Mouse (Mus musculus) embryonic facial prominence, embryonic 14.5 days (tissue): ENCODE measurements around the gene Ppfia2. TPM values are rescaled to one million over a fixed set of nuclear protein-coding genes. Genes with fewer than 3 reads are reported as not detected.

ENCODE experiments used
- ATAC-seq: fragments of 200-750 bp; cut with Nextera tagmentation; 2 replicates; pipeline ENCODE4 v1.8.0; 2017; ENCODE audit warnings: low read depth, moderate number of reproducible peaks, moderate TSS enrichment
- DNase-seq: peaks from one replicate; pipeline ENCODE4 v3.0.0-alpha.2; 2015; ENCODE audit warnings: low spot score
- H3K27ac ChIP-seq: fragments of 300-500 bp; sonication (generic); replicated peaks from 2 replicates; pipeline ENCODE4 v1.5.1; 2014; ENCODE audit warnings: low read depth, mild to moderate bottlenecking, low read length, moderate library complexity
- H3K27me3 ChIP-seq: fragments of 300-500 bp; sonication (generic); replicated peaks from 2 replicates; pipeline ENCODE4 v1.6.1; 2014; ENCODE audit warnings: low read length; ENCODE audit not compliant: control insufficient read depth, insufficient read depth
- H3K36me3 ChIP-seq: fragments of 300-500 bp; sonication (generic); 2 replicates; pipeline ENCODE4 v1.6.1; 2014; ENCODE audit warnings: low read length, mixed read lengths; ENCODE audit not compliant: control insufficient read depth, insufficient read depth
- H3K4me1 ChIP-seq: fragments of 300-500 bp; sonication (generic); 2 replicates; pipeline ENCODE4 v1.6.1; 2014; ENCODE audit warnings: antibody characterized with exemption, low read length; ENCODE audit not compliant: control insufficient read depth, insufficient read depth
- H3K4me2 ChIP-seq: fragments of 300-500 bp; sonication (generic); 2 replicates; pipeline ENCODE4 v1.6.1; 2014; ENCODE audit warnings: low read depth, mild to moderate bottlenecking, low read length, moderate library complexity, mixed read lengths
- H3K4me3 ChIP-seq: fragments of 300-500 bp; sonication (generic); 2 replicates; pipeline ENCODE4 v1.5.1; 2014; ENCODE audit warnings: low read depth, mild to moderate bottlenecking, low read length
- H3K9ac ChIP-seq: fragments of 300-500 bp; sonication (generic); 2 replicates; pipeline ENCODE4 v1.6.1; 2014; ENCODE audit warnings: low read depth, mild to moderate bottlenecking, low read length, moderate library complexity, mixed read lengths
- H3K9me3 ChIP-seq: fragments of 300-500 bp; sonication (generic); 2 replicates; pipeline ENCODE4 v1.6.1; 2016; ENCODE audit warnings: low read length; ENCODE audit not compliant: control insufficient read depth
- WGBS: fragments of 180-500 bp; shearing (Covaris S2); extraction: QIAGEN DNeasy Blood & Tissue Kit; methylation state at CpG from one replicate; pipeline ENCODE4 v1.1.7; 2014; 5-methylcytosine and 5-hydroxymethylcytosine counted together
- polyA plus RNA-seq: library from polyadenylated mRNA; unstranded; fragments of >200 nt; fragmentation: Nextera tagmentation; extraction: Ambion mirVana; gene quantifications from 2 replicates; pipeline ENCODE4 v1.2.1, GENCODE M21; 2014

Ppfia2 gene
- polyA plus RNA-seq, 1 experiment from 2014 or later, result 2.9 TPM

GRCm38 (mm10) chr10:106838476-106838875 lies 368.3 kb downstream of the Ppfia2 start:
- Histone ChIP-seq H3K27ac (no peak overlapping the region), H3K4me3 (no peak overlapping the region), H3K36me3 (no peaks in the 10 kb centered on the region), H3K9me3 (no peaks in the 10 kb centered on the region), H3K4me2 (no peak overlapping the region), H3K27me3 (no peaks in the 10 kb centered on the region), H3K9ac (no peak overlapping the region), H3K4me1 (no peaks in the 10 kb centered on the region)
- DNase-seq (no peak), ATAC-seq (no peak)
- 57% methylated on average over 1 of the region's 1 CpGs for WGBS

GRCm38 (mm10) chr10:106858106-106858505 lies 388.0 kb downstream of the Ppfia2 start:
- 83% methylated on average over 6 of the region's 6 CpGs for whole genome bisulfite sequencing
- Histone ChIP-seq H3K27me3 (no peaks in the 10 kb centered on the region), H3K27ac (no peak overlapping the region), H3K9me3 (no peaks in the 10 kb centered on the region), H3K4me1 (no peaks in the 10 kb centered on the region), H3K4me2 (no peak overlapping the region), H3K4me3 (no peak overlapping the region), H3K36me3 (no peaks in the 10 kb centered on the region), H3K9ac (no peak overlapping the region)
- ATAC-seq (no peak), DNase-seq (no peak)

- H3K27ac ChIP-seq, result no peak overlapping the region
- no peaks in the 10 kb centered on the region for H3K9me3 ChIP-seq
- no peak overlapping the region for H3K9ac ChIP-seq
- no peaks in the 10 kb centered on the region for H3K4me1 ChIP-seq
- H3K4me3 ChIP-seq, result no peak overlapping the region
- no peak for ATAC-seq
- H3K36me3 ChIP-seq, result no peaks in the 10 kb centered on the region
- no peak for DNase-seq
- 74% methylated on average over 4 of the region's 4 CpGs for WGBS
- no peaks in the 10 kb centered on the region for H3K27me3 ChIP-seq
- H3K4me2 ChIP-seq, result no peak overlapping the region
Observed at GRCm38 (mm10) chr10:106870233-106870632, 400.1 kb downstream of the Ppfia2 start.

- Histone ChIP-seq H3K36me3 (no peaks in the 10 kb centered on the region), H3K4me2 (no peak overlapping the region), H3K4me1 (no peaks in the 10 kb centered on the region), H3K27me3 (no peaks in the 10 kb centered on the region), H3K27ac (no peak overlapping the region), H3K4me3 (no peak overlapping the region), H3K9ac (no peak overlapping the region), H3K9me3 (no peaks in the 10 kb centered on the region)
- no peak for ATAC-seq
- DNase-seq, result no peak
- WGBS, result 75% methylated on average over 3 of the region's 3 CpGs
Observed at GRCm38 (mm10) chr10:106871847-106872246, 401.7 kb downstream of the Ppfia2 start.

GRCm38 (mm10) chr10:106872714-106873113 lies 402.6 kb downstream of the Ppfia2 start:
- Histone ChIP-seq H3K9ac (no peak overlapping the region), H3K36me3 (no peaks in the 10 kb centered on the region), H3K4me1 (no peaks in the 10 kb centered on the region), H3K4me2 (no peak overlapping the region), H3K9me3 (no peaks in the 10 kb centered on the region), H3K27me3 (no peaks in the 10 kb centered on the region), H3K4me3 (no peak overlapping the region), H3K27ac (no peak overlapping the region)
- WGBS, result 45% methylated on average over 1 of the region's 1 CpGs
- ATAC-seq (no peak), DNase-seq (no peak)

- no peak overlapping the region for H3K4me2 ChIP-seq
- H3K4me1 ChIP-seq, result no peaks in the 10 kb centered on the region
- H3K9me3 ChIP-seq, result no peaks in the 10 kb centered on the region
- no peak for DNase-seq
- ATAC-seq, result no peak
- H3K9ac ChIP-seq, result no peak overlapping the region
- WGBS, result 59% methylated on average over 3 of the region's 3 CpGs
- no peak overlapping the region for H3K4me3 ChIP-seq
- H3K27me3 ChIP-seq, result no peaks in the 10 kb centered on the region
- H3K27ac ChIP-seq, result no peak overlapping the region
- no peaks in the 10 kb centered on the region for H3K36me3 ChIP-seq
Observed at GRCm38 (mm10) chr10:106881330-106881729, 411.2 kb downstream of the Ppfia2 start.

GRCm38 (mm10) chr10:106896351-106896750 lies 426.2 kb downstream of the Ppfia2 start:
- H3K27ac ChIP-seq, result no peak overlapping the region
- no peaks in the 10 kb centered on the region for H3K36me3 ChIP-seq
- no peak for DNase-seq
- no peaks in the 10 kb centered on the region for H3K27me3 ChIP-seq
- H3K4me3 ChIP-seq, result no peak overlapping the region
- ATAC-seq, result no peak; the same call in 1 of the 2 replicates
- 54% methylated on average over 13 of the region's 13 CpGs for WGBS
- H3K9ac ChIP-seq, result no peak overlapping the region
- H3K4me2 ChIP-seq, result no peak overlapping the region
- H3K9me3 ChIP-seq, result no peaks in the 10 kb centered on the region
- no peaks in the 10 kb centered on the region for H3K4me1 ChIP-seq

GRCm38 (mm10) chr10:106910108-106910507 lies 440.0 kb downstream of the Ppfia2 start:
- Histone ChIP-seq H3K4me1 (no peaks in the 10 kb centered on the region), H3K4me3 (no peak overlapping the region), H3K9me3 (no peaks in the 10 kb centered on the region), H3K27me3 (no peaks in the 10 kb centered on the region), H3K4me2 (no peak overlapping the region), H3K36me3 (no peaks in the 10 kb centered on the region), H3K9ac (no peak overlapping the region), H3K27ac (no peak overlapping the region)
- DNase-seq (no peak), ATAC-seq (no peak)
- 61% methylated on average over 3 of the region's 3 CpGs for WGBS

GRCm38 (mm10) chr10:106913032-106913431 lies 442.9 kb downstream of the Ppfia2 start:
- no peak overlapping the region for H3K4me3 ChIP-seq
- DNase-seq, result no peak
- no peaks in the 10 kb centered on the region for H3K9me3 ChIP-seq
- no peaks in the 10 kb centered on the region for H3K27me3 ChIP-seq
- H3K4me2 ChIP-seq, result no peak overlapping the region
- no peak overlapping the region for H3K9ac ChIP-seq
- H3K36me3 ChIP-seq, result no peaks in the 10 kb centered on the region
- no peaks in the 10 kb centered on the region for H3K4me1 ChIP-seq
- no peak overlapping the region for H3K27ac ChIP-seq
- ATAC-seq, result no peak
- whole genome bisulfite sequencing, result 17% methylated on average over 2 of the region's 2 CpGs
